Mouse (Mus musculus) inflammation-experienced regulatory T-cells, adult 16 weeks (primary cell): ENCODE measurements around the gene Lingo4. TPM values are rescaled to one million over a fixed set of nuclear protein-coding genes. Genes with fewer than 3 reads are reported as not detected.

Experiments
- polyA plus RNA-seq: library from polyadenylated mRNA; unstranded; fragments of 100-300 nt; shearing (Covaris generic); gene quantifications from one replicate; pipeline ENCODE4 v1.2.1, GENCODE M21; 2017

Gene Lingo4
- 0.13 TPM for polyA plus RNA-seq

DNA sequence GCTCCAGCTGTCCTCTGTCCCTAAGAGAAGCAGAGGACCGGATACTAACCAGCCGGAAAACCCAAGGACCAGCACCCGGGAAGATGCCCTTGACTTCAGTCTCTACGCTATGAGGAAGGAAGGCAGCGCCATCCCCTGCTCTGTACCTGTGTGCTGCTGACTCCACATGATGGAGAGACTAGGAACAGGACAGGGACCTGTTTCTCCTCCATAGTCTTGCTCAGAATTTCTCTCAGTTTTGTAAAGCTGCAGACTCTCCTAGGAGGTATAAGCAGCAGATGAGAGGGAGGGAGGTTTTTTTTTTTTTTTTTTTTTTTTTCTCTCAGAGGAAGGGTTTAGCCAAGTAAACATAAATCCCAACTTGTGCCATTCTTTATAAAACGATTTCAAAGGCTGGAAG is at the start of gene Lingo4:
Lingo4 (plus strand) TSS at position 301 of the 400 bp plus-strand sequence.

DNA sequence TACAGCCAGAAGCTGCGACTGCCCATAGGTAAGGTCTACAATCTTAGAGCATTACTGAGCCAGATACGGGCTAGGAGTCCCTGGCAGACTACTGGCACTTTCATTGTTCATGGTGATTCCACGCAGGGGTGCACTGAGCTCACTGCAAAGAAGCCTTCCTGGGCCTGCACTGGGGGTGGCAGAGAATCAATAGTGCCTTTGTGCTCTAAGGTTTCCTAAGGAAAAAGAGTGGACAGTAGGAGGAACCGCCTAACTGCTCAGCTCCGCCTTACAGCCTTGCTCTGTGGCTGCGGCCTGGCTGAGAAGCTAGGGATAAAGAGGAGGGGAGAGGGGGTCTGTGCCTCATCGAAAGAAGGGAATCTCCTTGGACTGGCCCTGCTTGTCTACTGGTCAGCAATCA is 36.2 kb upstream of the Lingo4 start, which contains the start of gene C2cd4d:
C2cd4d (plus strand) TSS at position 301 of the 400 bp plus-strand sequence.

DNA sequence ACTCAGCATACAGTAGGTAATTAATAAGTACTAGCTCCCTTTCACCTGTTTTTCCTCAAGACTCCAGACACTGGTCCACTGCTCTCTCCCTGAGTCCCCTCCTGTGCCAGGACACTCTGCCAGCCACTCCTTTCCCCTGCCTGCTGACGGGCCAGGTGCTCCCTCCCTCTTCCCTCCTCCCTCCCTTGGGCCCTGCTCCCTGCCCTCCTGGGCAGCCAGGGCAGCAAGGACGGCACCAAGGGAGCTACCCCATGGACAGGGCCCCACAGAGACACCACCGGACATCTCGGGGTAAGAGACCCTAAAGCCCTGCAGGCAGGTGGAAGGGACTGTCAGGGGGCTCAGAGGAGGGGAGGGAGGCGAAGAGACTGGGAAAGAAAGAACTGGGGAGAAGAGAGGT is 25.7 kb upstream of the Lingo4 start, which contains the start of gene Rorc:
Rorc (plus strand) TSS at position 154 of the 400 bp plus-strand sequence.

DNA sequence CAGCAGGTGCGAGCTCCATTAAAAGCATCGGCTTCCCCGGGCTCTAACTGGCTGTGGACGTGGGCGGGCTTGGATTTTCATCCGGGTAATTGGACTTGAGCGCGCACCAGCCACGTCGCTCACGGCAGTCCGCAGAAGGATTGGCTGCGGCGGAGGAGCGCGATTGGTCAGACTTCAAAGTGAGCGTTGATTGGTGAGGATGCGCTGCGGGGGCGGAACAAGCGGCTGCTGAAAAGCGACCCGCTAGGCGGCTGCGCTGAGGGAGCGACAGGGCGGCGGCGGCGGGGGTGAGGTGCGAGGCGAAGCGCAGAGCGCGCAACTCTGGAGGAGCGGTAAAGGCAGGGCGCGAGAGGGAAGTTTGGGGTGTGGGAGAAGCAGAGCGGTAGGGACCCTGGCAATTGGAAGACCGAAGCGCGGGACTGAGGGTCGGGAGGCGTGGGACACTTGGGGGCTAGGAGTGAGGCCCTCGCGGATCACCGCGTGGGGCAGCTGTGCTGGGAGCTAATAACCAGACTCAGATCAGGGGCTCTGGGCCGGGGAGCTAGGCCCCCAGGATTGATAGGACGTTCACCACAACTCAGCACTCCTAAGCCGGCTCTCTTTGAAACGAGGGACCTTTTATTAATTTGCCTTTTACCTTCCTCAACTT is 14.8 kb downstream of the Lingo4 start, which contains the start of gene Tdrkh:
Tdrkh (plus strand) TSS at position 243 of the 649 bp plus-strand sequence.

DNA sequence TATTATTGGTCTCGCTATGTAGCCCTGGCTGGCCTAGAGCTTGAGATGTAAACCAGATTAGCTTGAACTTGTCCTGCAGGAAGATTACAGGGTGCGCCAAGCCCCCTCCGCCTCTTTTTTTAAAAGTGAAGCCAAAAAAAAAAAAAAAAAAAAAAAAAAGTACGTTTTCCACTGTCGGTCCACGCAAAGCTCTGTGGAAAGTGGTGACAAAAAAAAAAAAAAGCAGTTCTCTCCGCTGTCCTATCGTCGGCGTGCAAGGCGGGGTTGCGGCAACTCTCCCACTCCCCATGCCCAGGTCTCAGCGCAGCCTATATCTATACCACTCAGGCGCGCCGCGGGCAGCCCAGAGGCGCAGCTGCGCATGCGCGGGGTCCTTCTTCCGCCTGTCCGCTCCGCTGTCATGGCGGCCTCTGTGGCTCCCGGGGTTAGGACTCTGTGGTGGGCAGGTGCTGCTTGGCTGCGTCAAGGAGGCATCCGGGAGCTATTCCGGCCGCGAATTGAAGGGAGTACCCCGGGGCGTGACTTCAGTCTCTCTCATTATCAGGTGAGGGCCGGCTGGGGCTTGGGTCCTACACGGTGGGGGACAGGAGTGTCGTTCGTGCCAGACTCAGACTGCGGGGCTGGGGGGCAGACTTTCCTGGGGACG is 44.8 kb downstream of the Lingo4 start, which contains the start of gene Mrpl9:
Mrpl9 (plus strand) TSS at position 368 of the 646 bp plus-strand sequence.

DNA sequence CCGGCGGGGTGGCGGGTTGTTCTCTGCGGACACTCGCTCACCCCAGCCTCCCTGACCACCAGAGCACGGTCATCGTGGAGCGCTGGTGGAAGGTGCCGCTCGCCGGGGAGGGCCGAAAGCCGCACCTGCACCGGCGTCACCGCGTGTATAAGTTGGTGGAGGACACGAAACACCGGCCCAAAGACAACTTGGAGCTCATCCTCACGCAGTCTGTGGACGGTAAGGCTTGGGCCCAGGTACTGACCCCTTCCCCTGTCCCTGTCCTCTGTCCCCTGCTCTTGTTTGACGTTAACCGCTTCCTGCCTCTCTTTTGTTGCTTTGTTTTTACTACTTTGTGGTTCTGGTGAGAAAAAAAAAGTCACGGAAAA is 45.3 kb downstream of the Lingo4 start, which contains the start of gene Oaz3:
Oaz3 (minus strand) TSS at position 319 of the 368 bp plus-strand sequence.

Other genes with a start within 250 kb of the Lingo4 start
- gene Gm10696, start 220.3 kb upstream of the Lingo4 start, polyA plus RNA-seq: 0.21 TPM
- gene Gm5286, start 201.8 kb upstream of the Lingo4 start, polyA plus RNA-seq: not detected
- gene Gm4778, start 134.5 kb upstream of the Lingo4 start, polyA plus RNA-seq: not detected
- gene Them4, start 88.4 kb upstream of the Lingo4 start, polyA plus RNA-seq: 7.9 TPM
- gene Them5, start 56.4 kb upstream of the Lingo4 start, polyA plus RNA-seq: not detected
- not detected for gene C2cd4d, start 36.1 kb upstream of the Lingo4 start, polyA plus RNA-seq
- gene Rorc, start 25.7 kb upstream of the Lingo4 start, polyA plus RNA-seq: 7.6 TPM
- 9.8 TPM for gene Tdrkh, start 14.8 kb downstream of the Lingo4 start, polyA plus RNA-seq
- 69.6 TPM for gene Mrpl9, start 44.8 kb downstream of the Lingo4 start, polyA plus RNA-seq
- gene Oaz3, start 45.4 kb downstream of the Lingo4 start, polyA plus RNA-seq: 0.98 TPM
- gene Celf3, start 79.8 kb downstream of the Lingo4 start, polyA plus RNA-seq: 2.5 TPM
- gene Riiad1, start 81.8 kb downstream of the Lingo4 start, polyA plus RNA-seq: not detected
- gene Snx27, start 184.2 kb downstream of the Lingo4 start, polyA plus RNA-seq: 14.7 TPM
- gene Gm10972, start 244.6 kb downstream of the Lingo4 start, polyA plus RNA-seq: not detected